Mouse (Mus musculus): ENCODE measurements around the gene 4933411K16Rik.

DNA sequence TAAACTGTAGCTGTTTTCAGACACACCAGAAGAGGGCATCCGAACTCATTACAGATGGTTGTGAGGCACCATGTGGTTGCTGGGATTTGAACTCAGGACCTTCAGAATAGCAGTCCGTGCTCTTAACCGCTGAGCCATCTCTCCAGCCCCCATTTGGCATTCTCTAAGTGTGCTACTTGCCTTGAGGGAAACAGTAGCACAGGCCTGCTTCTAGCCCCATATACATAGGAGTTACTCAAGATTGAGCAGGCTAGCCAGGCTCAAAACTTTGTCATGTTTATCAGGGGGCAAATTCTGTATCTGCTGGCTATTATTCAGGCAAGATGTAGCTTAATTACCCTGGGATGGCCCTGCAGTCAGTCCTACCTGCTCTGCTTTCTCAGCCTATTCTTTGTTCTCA, 697 bp upstream of the 4933411K16Rik start:
- TF ChIP-seq POLR2A (IDR thresholded peaks at IDR 0.05; ENCODE audit: extremely low read depth, insufficient read depth, low read length) (no peak), CTCF (IDR thresholded peaks at IDR 0.05; ENCODE audit: low read depth, low read length) (no peak)

All from liver, adult 2 months (tissue).